Mouse (Mus musculus): Measurements from ENCODE around the gene Ncbp3. TPM values are rescaled to one million over a fixed set of nuclear protein-coding genes. Genes with fewer than 3 reads are reported as not detected.

The Ncbp3 gene
- polyA plus RNA-seq, 1 experiment: 6.5 TPM

- no peak for TF ChIP-seq CTCF (IDR thresholded peaks at IDR 0.05; ENCODE audit: borderline replicate concordance, control insufficient read depth, extremely low read depth, insufficient read depth, low read length, poor library complexity)
- TF ChIP-seq POLR2A (IDR thresholded peaks at IDR 0.05; ENCODE audit: control insufficient read depth, extremely low read depth, insufficient read depth, low read length, poor library complexity): no peak
- no peaks in the 10 kb centered on the region for H3K27me3 ChIP-seq (ENCODE audit: control insufficient read depth, insufficient read depth, low read length)
- DNase-seq: no peak
- peaks cover 3% of the 10 kb centered on the region; the same call in 1 of the 2 replicates for H3K4me1 ChIP-seq (replicated peaks; ENCODE audit: control insufficient read depth, insufficient read depth, low read length)
- H3K27ac ChIP-seq (ENCODE audit: control insufficient read depth, insufficient read depth, low read length): no peak overlapping the region
- H3K4me3 ChIP-seq (ENCODE audit: control insufficient read depth, insufficient read depth, low read length): no peak overlapping the region
- peaks cover 35% of the 10 kb centered on the region for H3K36me3 ChIP-seq (ENCODE audit: control insufficient read depth, insufficient read depth, low read length)
- WGBS: 94% methylated on average over 3 of the region's 3 CpGs
Observed at GRCm38 (mm10) chr11:73037691-73038090, 9.9 kb upstream of the Ncbp3 start.

GRCm38 (mm10) chr11:73039102-73039799 is 8.3 kb upstream of the Ncbp3 start:
- peaks cover 3% of the 10 kb centered on the region; the same call in 1 of the 2 replicates for H3K4me1 ChIP-seq (replicated peaks; ENCODE audit: control insufficient read depth, insufficient read depth, low read length)
- peak; percentile 76 for DNase-seq
- no peak for TF ChIP-seq POLR2A (IDR thresholded peaks at IDR 0.05; ENCODE audit: control insufficient read depth, extremely low read depth, insufficient read depth, low read length, poor library complexity)
- peak; percentile 64; the same call in 1 of the 2 replicates for TF ChIP-seq CTCF (IDR thresholded peaks at IDR 0.05; ENCODE audit: borderline replicate concordance, control insufficient read depth, extremely low read depth, insufficient read depth, low read length, poor library complexity)
- H3K36me3 ChIP-seq (ENCODE audit: control insufficient read depth, insufficient read depth, low read length): peaks cover 28% of the 10 kb centered on the region
- H3K27me3 ChIP-seq (ENCODE audit: control insufficient read depth, insufficient read depth, low read length): no peaks in the 10 kb centered on the region
- H3K4me3 ChIP-seq (ENCODE audit: control insufficient read depth, insufficient read depth, low read length): no peak overlapping the region
- 68% methylated on average over 9 of the region's 9 CpGs for WGBS
- no peak overlapping the region for H3K27ac ChIP-seq (ENCODE audit: control insufficient read depth, insufficient read depth, low read length)

GRCm38 (mm10) chr11:73044229-73044755 is 3.3 kb upstream of the Ncbp3 start:
- H3K4me3 ChIP-seq (ENCODE audit: control insufficient read depth, insufficient read depth, low read length): no peak overlapping the region
- H3K36me3 ChIP-seq (ENCODE audit: control insufficient read depth, insufficient read depth, low read length): peaks cover 5% of the 10 kb centered on the region; the same call in 1 of the 2 replicates
- TF ChIP-seq POLR2A (IDR thresholded peaks at IDR 0.05; ENCODE audit: control insufficient read depth, extremely low read depth, insufficient read depth, low read length, poor library complexity): no peak
- no peak for TF ChIP-seq CTCF (IDR thresholded peaks at IDR 0.05; ENCODE audit: borderline replicate concordance, control insufficient read depth, extremely low read depth, insufficient read depth, low read length, poor library complexity)
- no peak overlapping the region for H3K27ac ChIP-seq (ENCODE audit: control insufficient read depth, insufficient read depth, low read length)
- WGBS: 92% methylated on average over 6 of the region's 6 CpGs
- DNase-seq: no peak
- peaks cover 8% of the 10 kb centered on the region for H3K4me1 ChIP-seq (replicated peaks; ENCODE audit: control insufficient read depth, insufficient read depth, low read length)
- no peaks in the 10 kb centered on the region for H3K27me3 ChIP-seq (ENCODE audit: control insufficient read depth, insufficient read depth, low read length)

DNA sequence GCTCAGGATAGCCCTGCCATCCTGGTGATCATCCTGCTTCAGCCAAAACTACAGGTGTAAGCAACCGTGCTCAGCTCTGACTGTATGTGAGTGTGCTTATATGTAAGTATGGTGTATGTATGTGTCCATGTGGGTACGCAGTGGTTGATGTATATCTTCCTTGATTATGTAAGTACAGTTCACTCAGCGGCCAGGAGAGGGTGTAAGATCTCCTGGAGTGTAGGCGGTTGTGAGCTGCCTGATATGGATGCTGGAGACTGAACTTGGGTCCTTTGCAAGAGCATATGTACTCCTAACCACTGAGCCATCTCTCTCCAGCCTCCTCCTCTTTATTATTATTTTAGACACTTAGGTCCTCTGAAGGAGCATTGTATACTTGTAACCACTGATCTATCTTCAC is 2.8 kb upstream of the Ncbp3 start:
- Histone ChIP-seq H3K36me3 (ENCODE audit: control insufficient read depth, insufficient read depth, low read length) (peaks cover 5% of the 10 kb centered on the region; the same call in 1 of the 2 replicates), H3K27ac (ENCODE audit: control insufficient read depth, insufficient read depth, low read length) (no peak overlapping the region), H3K27me3 (ENCODE audit: control insufficient read depth, insufficient read depth, low read length) (no peaks in the 10 kb centered on the region), H3K4me3 (ENCODE audit: control insufficient read depth, insufficient read depth, low read length) (no peak overlapping the region), H3K4me1 (replicated peaks; ENCODE audit: control insufficient read depth, insufficient read depth, low read length) (peaks cover 8% of the 10 kb centered on the region)
- DNase-seq: no peak
- 84% methylated on average over 4 of the region's 4 CpGs for WGBS
- no peak for TF ChIP-seq POLR2A (IDR thresholded peaks at IDR 0.05; ENCODE audit: control insufficient read depth, extremely low read depth, insufficient read depth, low read length, poor library complexity)
- TF ChIP-seq CTCF (IDR thresholded peaks at IDR 0.05; ENCODE audit: borderline replicate concordance, control insufficient read depth, extremely low read depth, insufficient read depth, low read length, poor library complexity): no peak

DNA sequence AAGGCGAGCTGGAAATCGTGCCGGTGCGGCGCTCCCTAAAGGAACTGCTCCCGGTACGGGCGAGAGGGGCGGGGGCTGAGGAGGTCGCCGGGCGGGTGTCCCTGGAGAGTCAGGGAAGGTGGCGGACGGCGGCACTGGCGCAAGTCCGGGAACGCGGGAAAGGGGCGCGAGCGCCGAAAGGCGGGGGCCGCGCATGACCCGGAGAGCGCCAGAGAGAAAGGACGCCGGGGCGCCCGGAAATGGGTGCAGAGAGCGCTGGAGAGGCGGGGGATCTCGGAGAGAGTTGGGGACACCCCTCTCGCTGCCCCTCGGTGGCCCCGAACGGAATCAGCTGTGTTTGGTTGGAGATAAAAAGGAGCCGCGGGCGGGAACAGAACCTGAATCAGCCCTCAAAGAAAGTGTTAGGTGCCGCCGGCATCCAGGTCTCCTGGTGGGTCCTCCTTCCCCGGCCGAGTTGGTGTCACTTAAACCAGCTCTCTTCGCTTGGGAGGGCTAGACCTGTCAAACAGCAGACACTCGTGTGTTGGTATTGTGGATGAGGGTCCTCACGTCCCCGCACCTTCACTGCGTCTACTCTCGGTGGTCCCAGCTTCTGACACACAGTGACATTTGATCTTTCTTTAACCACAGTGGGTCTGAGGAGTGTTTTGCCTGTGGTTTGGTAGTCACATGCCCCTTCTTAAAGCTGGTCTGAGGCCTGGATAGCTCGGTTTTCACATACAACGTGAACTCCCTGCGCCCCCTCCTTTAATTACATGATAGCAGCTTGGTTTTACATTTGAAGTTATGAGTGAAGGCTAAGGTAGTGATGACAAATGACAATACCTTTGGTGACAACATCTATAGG is 670 bp downstream of the Ncbp3 start:
- WGBS: under 1% methylated on average over 55 of the region's 55 CpGs
- Histone ChIP-seq H3K4me1 (replicated peaks; ENCODE audit: control insufficient read depth, insufficient read depth, low read length) (peaks cover 8% of the 10 kb centered on the region), H3K4me3 (ENCODE audit: control insufficient read depth, insufficient read depth, low read length) (peak overlapping the region; percentile 97), H3K27ac (ENCODE audit: control insufficient read depth, insufficient read depth, low read length) (peak overlapping the region; percentile 53; the same call in 1 of the 2 replicates), H3K36me3 (ENCODE audit: control insufficient read depth, insufficient read depth, low read length) (peaks cover 16% of the 10 kb centered on the region), H3K27me3 (ENCODE audit: control insufficient read depth, insufficient read depth, low read length) (no peaks in the 10 kb centered on the region)
- peak; percentile 76 for DNase-seq
- TF ChIP-seq POLR2A (IDR thresholded peaks at IDR 0.05; ENCODE audit: control insufficient read depth, extremely low read depth, insufficient read depth, low read length, poor library complexity): no peak
- no peak for TF ChIP-seq CTCF (IDR thresholded peaks at IDR 0.05; ENCODE audit: borderline replicate concordance, control insufficient read depth, extremely low read depth, insufficient read depth, low read length, poor library complexity)

- no peak overlapping the region for H3K27ac ChIP-seq (ENCODE audit: control insufficient read depth, insufficient read depth, low read length)
- no peak overlapping the region for H3K4me3 ChIP-seq (ENCODE audit: control insufficient read depth, insufficient read depth, low read length)
- H3K27me3 ChIP-seq (ENCODE audit: control insufficient read depth, insufficient read depth, low read length): no peaks in the 10 kb centered on the region
- peak; percentile 54 for DNase-seq
- TF ChIP-seq POLR2A (IDR thresholded peaks at IDR 0.05; ENCODE audit: control insufficient read depth, extremely low read depth, insufficient read depth, low read length, poor library complexity) (no peak), CTCF (IDR thresholded peaks at IDR 0.05; ENCODE audit: borderline replicate concordance, control insufficient read depth, extremely low read depth, insufficient read depth, low read length, poor library complexity) (no peak)
- H3K36me3 ChIP-seq (ENCODE audit: control insufficient read depth, insufficient read depth, low read length): peaks cover 27% of the 10 kb centered on the region
- peaks cover 8% of the 10 kb centered on the region for H3K4me1 ChIP-seq (replicated peaks; ENCODE audit: control insufficient read depth, insufficient read depth, low read length)
- 24% methylated on average over 4 of the region's 4 CpGs for WGBS
Observed at GRCm38 (mm10) chr11:73049335-73049734, 1.8 kb downstream of the Ncbp3 start.

All from thymus, adult 2 months (tissue).